Mouse (Mus musculus) ES-Bruce4 (cell line): Measurements from ENCODE around the gene Sel1l2. TPM values are rescaled to one million over a fixed set of nuclear protein-coding genes. Genes with fewer than 3 reads are reported as not detected.

Source experiments
- H3K27ac ChIP-seq: 2 replicates; pipeline ENCODE4 v1.5.1; 2012; ENCODE audit warnings: low read length, inconsistent platforms; ENCODE audit not compliant: insufficient read depth
- H3K27me3 ChIP-seq: 2 replicates; pipeline ENCODE4 v1.6.1; 2012; ENCODE audit warnings: mild to moderate bottlenecking, low read length, inconsistent platforms; ENCODE audit not compliant: control insufficient read depth, poor library complexity, insufficient read depth, severe bottlenecking
- H3K36me3 ChIP-seq: 2 replicates; pipeline ENCODE4 v1.6.1; 2012; ENCODE audit warnings: inconsistent platforms, mild to moderate bottlenecking, low read length, moderate library complexity; ENCODE audit not compliant: control insufficient read depth, poor library complexity, insufficient read depth, severe bottlenecking
- H3K4me1 ChIP-seq: one replicate; pipeline ENCODE4 v1.8.1; 2011; ENCODE audit warnings: low read length; ENCODE audit not compliant: control insufficient read depth, insufficient read depth
- H3K4me3 ChIP-seq: 2 replicates; pipeline ENCODE4 v1.5.1; 2011; ENCODE audit warnings: low read depth, mild to moderate bottlenecking, low read length
- H3K9ac ChIP-seq: 2 replicates; pipeline ENCODE4 v1.6.1; 2012; ENCODE audit warnings: low read depth, mild to moderate bottlenecking, inconsistent platforms; ENCODE audit not compliant: poor library complexity, severe bottlenecking
- H3K9me3 ChIP-seq: replicated peaks from 2 replicates; pipeline ENCODE4 v1.6.1; 2012; ENCODE audit warnings: mild to moderate bottlenecking, low read length, inconsistent platforms; ENCODE audit not compliant: control insufficient read depth, poor library complexity, insufficient read depth, severe bottlenecking
- CTCF ChIP-seq: IDR thresholded peaks from one replicate; pipeline ENCODE4 v1.8.1; 2011; ENCODE audit warnings: low read depth, low read length
- EP300 ChIP-seq: IDR thresholded peaks from 2 replicates; pipeline ENCODE4 v1.6.1; 2011; ENCODE audit warnings: low read depth, low read length; ENCODE audit not compliant: insufficient read depth
- POLR2A ChIP-seq: IDR thresholded peaks from one replicate; pipeline ENCODE4 v1.8.1; 2011; ENCODE audit warnings: low read length; ENCODE audit not compliant: insufficient read depth
- polyA plus RNA-seq: library from polyadenylated mRNA; stranded (reverse); fragments of >200 nt; gene quantifications from 2 replicates; pipeline ENCODE4 v1.2.4, GENCODE M21; 2011; ENCODE audit warnings: low read depth; ENCODE audit not compliant: missing spikeins, insufficient read depth, insufficient read length

Sel1l2 gene
- polyA plus RNA-seq, 1 experiment: not detected

GRCm38 (mm10) chr2:140364804-140365203, 24.7 kb downstream of the Sel1l2 start:
- Histone ChIP-seq H3K36me3 (no peaks in the 10 kb centered on the region), H3K4me1 (no peaks in the 10 kb centered on the region), H3K9ac (no peak overlapping the region), H3K9me3 (no peaks in the 10 kb centered on the region), H3K27ac (no peak overlapping the region), H3K4me3 (no peak overlapping the region), H3K27me3 (no peaks in the 10 kb centered on the region)
- no peak for TF ChIP-seq EP300
- TF ChIP-seq CTCF: no peak
- no peak for TF ChIP-seq POLR2A

GRCm38 (mm10) chr2:140359905-140360304, 29.6 kb downstream of the Sel1l2 start:
- Histone ChIP-seq H3K27me3 (no peaks in the 10 kb centered on the region), H3K4me1 (no peaks in the 10 kb centered on the region), H3K4me3 (no peak overlapping the region), H3K27ac (no peak overlapping the region), H3K9me3 (no peaks in the 10 kb centered on the region), H3K36me3 (no peaks in the 10 kb centered on the region), H3K9ac (no peak overlapping the region)
- TF ChIP-seq CTCF: no peak
- TF ChIP-seq EP300: no peak
- no peak for TF ChIP-seq POLR2A

GRCm38 (mm10) chr2:140342394-140342793, 47.1 kb downstream of the Sel1l2 start:
- no peaks in the 10 kb centered on the region for H3K36me3 ChIP-seq
- H3K9ac ChIP-seq: no peak overlapping the region
- H3K4me3 ChIP-seq: no peak overlapping the region
- no peak overlapping the region for H3K27ac ChIP-seq
- H3K4me1 ChIP-seq: no peaks in the 10 kb centered on the region
- H3K9me3 ChIP-seq: no peaks in the 10 kb centered on the region
- TF ChIP-seq POLR2A (no peak), CTCF (no peak), EP300 (no peak)
- no peaks in the 10 kb centered on the region for H3K27me3 ChIP-seq

GRCm38 (mm10) chr2:140330508-140331306, 58.8 kb downstream of the Sel1l2 start:
- no peaks in the 10 kb centered on the region for H3K9me3 ChIP-seq
- H3K4me1 ChIP-seq: no peaks in the 10 kb centered on the region
- no peak overlapping the region for H3K9ac ChIP-seq
- H3K4me3 ChIP-seq: no peak overlapping the region
- no peaks in the 10 kb centered on the region for H3K36me3 ChIP-seq
- TF ChIP-seq CTCF (no peak), EP300 (no peak), POLR2A (no peak)
- H3K27ac ChIP-seq: no peak overlapping the region
- H3K27me3 ChIP-seq: no peaks in the 10 kb centered on the region

GRCm38 (mm10) chr2:140302976-140303708, 86.4 kb downstream of the Sel1l2 start:
- Histone ChIP-seq H3K9me3 (no peaks in the 10 kb centered on the region), H3K27me3 (no peaks in the 10 kb centered on the region), H3K4me3 (no peak overlapping the region), H3K4me1 (no peaks in the 10 kb centered on the region), H3K27ac (no peak overlapping the region), H3K36me3 (no peaks in the 10 kb centered on the region), H3K9ac (no peak overlapping the region)
- no peak for TF ChIP-seq POLR2A
- TF ChIP-seq CTCF: no peak
- TF ChIP-seq EP300: no peak

- H3K27me3 ChIP-seq: no peaks in the 10 kb centered on the region
Observed at GRCm38 (mm10) chr2:140297155-140297554, 92.4 kb downstream of the Sel1l2 start.

More at GRCm38 (mm10) chr2:140297155-140297554, 92.4 kb downstream of the Sel1l2 start:
- no peak overlapping the region for H3K9ac ChIP-seq
- no peak overlapping the region for H3K27ac ChIP-seq
- H3K4me3 ChIP-seq: no peak overlapping the region
- no peaks in the 10 kb centered on the region for H3K4me1 ChIP-seq
- H3K9me3 ChIP-seq: no peaks in the 10 kb centered on the region
- TF ChIP-seq CTCF (no peak), EP300 (no peak)
- H3K36me3 ChIP-seq: no peaks in the 10 kb centered on the region
